ENCODE assay signal across 8 mouse cellular contexts in genomic region chr3:138742566-138742930, GRCm38 (mm10). TPM values are rescaled to one million over a fixed set of nuclear protein-coding genes. Genes with fewer than 3 reads are reported as not detected.
DNase-seq lines count a peak whose midpoint lies in the region; ATAC-seq lines count a peak whose summit lies in the region.

No protein-coding gene starts in this region.

- 0% methylated on average over 22 of the region's 23 CpGs for WGBS in kidney, embryonic 14.5 days
- under 1% methylated on average over 23 of the region's 23 CpGs for WGBS in forebrain, embryonic 13.5 days

- H3K27ac ChIP-seq in kidney, embryonic 14.5 days (ENCODE audit: low read depth, low read length), result peak overlapping the region; percentile 55; the same call in 1 of the 2 replicates
- peak overlapping the region; percentile 91 for H3K27ac ChIP-seq in forebrain, embryonic 13.5 days

- H3K9ac ChIP-seq in kidney, embryonic 14.5 days (ENCODE audit: low read depth, low read length), result peak overlapping the region; percentile 84
- H3K9ac ChIP-seq in forebrain, embryonic 13.5 days, result peak overlapping the region; percentile 93

- H3K4me1 ChIP-seq in kidney, embryonic 14.5 days (ENCODE audit: control insufficient read depth, insufficient read depth, low read length), result peaks cover 21% of the 10 kb centered on the region
- H3K4me1 ChIP-seq in forebrain, embryonic 13.5 days, result peaks cover 31% of the 10 kb centered on the region

- peak overlapping the region; percentile 79 for H3K4me3 ChIP-seq in kidney, embryonic 14.5 days (ENCODE audit: low read length)
- H3K4me3 ChIP-seq in forebrain, embryonic 13.5 days, result peak overlapping the region; percentile 87

- ATAC-seq in kidney, embryonic 14.5 days (ENCODE audit: low FRiP score, low TSS enrichment), result peak; percentile 14; the same call in 1 of the 2 replicates
- ATAC-seq in activated CD4-positive, CD25-positive, alpha-beta regulatory T cell, adult 4 months, result peak; percentile 10
- ATAC-seq in forebrain, embryonic 13.5 days, result peak; percentile 9
- ATAC-seq in inflammation-experienced regulatory T-cells, adult 6 months, result peak; percentile 9

- H3K27me3 ChIP-seq in kidney, embryonic 14.5 days (ENCODE audit: control insufficient read depth, insufficient read depth, low read length), result peaks cover 9% of the 10 kb centered on the region; the same call in 1 of the 2 replicates
- H3K27me3 ChIP-seq in forebrain, embryonic 13.5 days, result peaks cover 8% of the 10 kb centered on the region; the same call in 1 of the 2 replicates
- no peaks in the 10 kb centered on the region for H3K27me3 ChIP-seq in splenic B cell, adult 2 months (ENCODE audit: control insufficient read depth, insufficient read depth, low read length, poor library complexity, severe bottlenecking)

- H3K4me2 ChIP-seq in kidney, embryonic 14.5 days (replicated peaks; ENCODE audit: low read depth, low read length), result peak overlapping the region; percentile 88
- peak overlapping the region; percentile 79 for H3K4me2 ChIP-seq in forebrain, embryonic 13.5 days

- H3K9me3 ChIP-seq in kidney, embryonic 14.5 days (ENCODE audit: control insufficient read depth, low read length), result no peaks in the 10 kb centered on the region
- H3K9me3 ChIP-seq in forebrain, embryonic 13.5 days (replicated peaks), result no peaks in the 10 kb centered on the region

- H3K36me3 ChIP-seq in kidney, embryonic 14.5 days (ENCODE audit: control insufficient read depth, insufficient read depth, low read length), result no peaks in the 10 kb centered on the region
- H3K36me3 ChIP-seq in forebrain, embryonic 13.5 days (ENCODE audit: poor library complexity, severe bottlenecking), result no peaks in the 10 kb centered on the region
- no peaks in the 10 kb centered on the region for H3K36me3 ChIP-seq in splenic B cell, adult 2 months (ENCODE audit: control insufficient read depth, insufficient read depth, low read length, poor library complexity, severe bottlenecking)

- no peak for DNase-seq in kidney, adult 11 months
- DNase-seq in lung, postnatal 14 days, result peak; percentile 35
- DNase-seq in splenic B cell, adult 2 months (ENCODE audit: low read depth, low spot score), result peak; percentile 48
- DNase-seq in frontal cortex, adult 2 months (ENCODE audit: extremely low spot score in 1 of 2, low spot score in 1 of 2), result no peak

RNA-seq across cellular contexts. Expression of gene Tspan5, which starts 0.6 kb away (rescaled TPM):
- polyA plus RNA-seq in kidney, embryonic 14.5 days (2014; fragmentation: Nextera tagmentation; extraction: Ambion mirVana), result 18.0 and 28.8 TPM in 2 replicates
- polyA plus RNA-seq in activated CD4-positive, CD25-positive, alpha-beta regulatory T cell, adult 4 months (2017; shearing (Covaris generic)), result 1 to 10 TPM; 5.3 to 7.3 TPM
- 60.2 and 62.7 TPM in 2 replicates for polyA plus RNA-seq in forebrain, embryonic 13.5 days (2015; fragmentation: Nextera tagmentation; extraction: Ambion mirVana)
- polyA plus RNA-seq in inflammation-experienced regulatory T-cells, adult 6 months (2017; shearing (Covaris generic)), result 10 to 100 TPM in 1 of 3 experiments, 1 to 10 TPM in 2; 4.1 to 11.4 (median 8.2) TPM
- 196 and 211 TPM in 2 replicates for polyA plus RNA-seq in frontal cortex, adult 2 months (2012; rRNA removed)

Comparison
In these comparisons a context has a peak if more than half of its experiments do, and no peak if none do; other contexts are left out.
1. DNase-seq: peak in lung, postnatal 14 days (single experiment) and splenic B cell, adult 2 months (single experiment); none in kidney, adult 11 months (single experiment) and frontal cortex, adult 2 months (0 of 2).
2. Peak in every context shown above with its lines, with median percentiles within 50 percentile points of each other: ATAC-seq.